Mouse (Mus musculus) MEL (cell line): ENCODE data around the gene Upf2.

Experiments used
- CTCF ChIP-seq, 3 experiments: IDR thresholded peaks in 2 of 3; conservative IDR thresholded peaks in 1 of 3; 2 replicates each; pipeline ENCODE4 v1.5.1; 2011 to 2012; ENCODE audit warnings: low read length in 3 of 3, low read depth in 2 of 3, mild to moderate bottlenecking in 2 of 3, improper control_type of control experiment in 1 of 3, inconsistent platforms in 1 of 3, mixed read lengths in 1 of 3, moderate library complexity in 1 of 3; ENCODE audit not compliant: control insufficient read depth in 1 of 3, insufficient read depth in 1 of 3, poor library complexity in 1 of 3, severe bottlenecking in 1 of 3
- ELF1 ChIP-seq: IDR thresholded peaks from 2 replicates; pipeline ENCODE4 v1.6.1; 2014; ENCODE audit warnings: low read depth, mild to moderate bottlenecking, inconsistent platforms, low read length, improper control_type of control experiment, moderate library complexity
- EP300 ChIP-seq, 2 experiments: IDR thresholded peaks; 2 replicates each; pipeline ENCODE4 v1.6.1; 2011; ENCODE audit warnings: improper control_type of control experiment in 2 of 2, low read length in 2 of 2, low read depth in 1 of 2, mild to moderate bottlenecking in 1 of 2
- GATA1 ChIP-seq: IDR thresholded peaks from 2 replicates; pipeline ENCODE4 v1.6.1; 2011; ENCODE audit warnings: low read depth, low read length, improper control_type of control experiment
- KAT2A ChIP-seq: conservative IDR thresholded peaks from 2 replicates; pipeline ENCODE4 v1.6.1; 2012; ENCODE audit warnings: low read depth, low read length, improper control_type of control experiment, inconsistent platforms
- MAFK ChIP-seq: IDR thresholded peaks from 2 replicates; pipeline ENCODE4 v1.6.1; 2011; ENCODE audit warnings: low read depth, mild to moderate bottlenecking, low read length, improper control_type of control experiment, borderline replicate concordance
- POLR2A ChIP-seq, 2 experiments: IDR thresholded peaks; 2 replicates each; pipeline ENCODE4 v1.6.1; 2011 to 2012; ENCODE audit warnings: low read length in 2 of 2, mild to moderate bottlenecking in 2 of 2, control low read depth in 1 of 2, improper control_type of control experiment in 1 of 2, low read depth in 1 of 2, moderate library complexity in 1 of 2; ENCODE audit not compliant: control insufficient read depth in 1 of 2, insufficient read depth in 1 of 2, poor library complexity in 1 of 2
- SMC3 ChIP-seq: IDR thresholded peaks from 2 replicates; pipeline ENCODE4 v1.6.1; 2011; ENCODE audit warnings: low read depth, low read length, improper control_type of control experiment
- TBP ChIP-seq: IDR thresholded peaks from 2 replicates; pipeline ENCODE4 v1.8.0; 2011; ENCODE audit warnings: low read depth, low read length, improper control_type of control experiment
- ZNF384 ChIP-seq: IDR thresholded peaks from 2 replicates; pipeline ENCODE4 v1.6.1; 2012; ENCODE audit warnings: low read depth, mild to moderate bottlenecking, inconsistent platforms, low read length, improper control_type of control experiment

GRCm38 (mm10) chr2:5906092-5906491, 45.2 kb upstream of the Upf2 start:
- TF ChIP-seq CTCF (IDR thresholded peaks at IDR 0.05 in 2 of 3, conservative IDR thresholded peaks at IDR 0.05 in 1 of 3; ENCODE audit: control insufficient read depth in 1 of 3, insufficient read depth in 1 of 3, low read depth in 2 of 3, low read length in 3 of 3, poor library complexity in 1 of 3, severe bottlenecking in 1 of 3) (no peak), GATA1 (no peak), ELF1 (no peak), POLR2A (IDR thresholded peaks at IDR 0.05; ENCODE audit: control insufficient read depth in 1 of 2, insufficient read depth in 1 of 2, low read depth in 1 of 2, low read length in 2 of 2, poor library complexity in 1 of 2) (no peak), TBP (no peak), EP300 (IDR thresholded peaks at IDR 0.05; ENCODE audit: low read depth in 1 of 2, low read length in 2 of 2) (no peak), SMC3 (no peak), MAFK (no peak), KAT2A (no peak), ZNF384 (no peak)
